Mouse (Mus musculus) cerebellum, adult 11 months (tissue): Measurements from ENCODE around the gene Txk.

Experiments used
- DNase-seq: peaks from one replicate; pipeline ENCODE4 v3.0.0; 2022

Gene Txk

DNA sequence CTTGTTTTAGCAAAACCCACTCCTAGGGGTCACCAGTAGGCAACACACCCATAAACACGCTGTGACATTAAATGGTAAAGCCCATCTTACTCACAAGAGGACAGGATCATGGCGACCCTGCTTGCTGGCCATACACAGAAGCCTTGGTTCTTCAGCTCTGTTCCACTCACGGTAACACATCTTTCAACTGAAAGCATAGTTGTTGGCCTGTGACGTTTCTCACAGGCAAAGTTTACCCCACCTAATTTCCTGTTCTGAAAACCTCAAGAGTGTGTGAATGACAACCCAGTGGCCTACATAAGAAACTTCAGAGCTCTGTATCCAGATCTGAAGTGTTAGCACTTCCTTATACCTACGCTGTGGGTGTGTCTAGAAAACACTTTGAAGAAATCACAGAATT lies at the start of gene Txk:
TSS of gene Txk (minus strand) at position 193 of the 400 bp plus-strand sequence.
- DNase-seq = no peak

DNA sequence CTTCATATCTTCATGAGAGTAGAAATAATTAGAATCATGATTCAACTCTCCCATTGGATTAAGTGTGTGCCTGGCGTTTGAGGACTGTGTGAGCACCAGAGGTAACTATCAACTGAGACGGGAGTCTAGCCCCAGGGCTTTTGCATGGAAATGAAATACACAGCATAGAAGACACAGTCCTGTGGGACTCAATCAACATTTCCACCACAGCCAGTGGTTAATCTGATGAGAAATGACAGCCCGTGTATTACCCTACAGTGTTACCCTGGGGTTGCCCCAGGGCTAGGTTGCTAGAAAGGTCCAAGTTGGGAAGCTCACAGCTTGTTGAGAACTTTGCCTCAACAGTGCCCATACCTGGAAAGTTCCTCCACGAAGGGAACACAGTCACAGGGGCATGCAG lies 46.0 kb upstream of the Txk start:
- DNase-seq = no peak

GRCm38 (mm10) chr5:72796186-72796613 lies 43.6 kb upstream of the Txk start:
- DNase-seq = no peak

DNA sequence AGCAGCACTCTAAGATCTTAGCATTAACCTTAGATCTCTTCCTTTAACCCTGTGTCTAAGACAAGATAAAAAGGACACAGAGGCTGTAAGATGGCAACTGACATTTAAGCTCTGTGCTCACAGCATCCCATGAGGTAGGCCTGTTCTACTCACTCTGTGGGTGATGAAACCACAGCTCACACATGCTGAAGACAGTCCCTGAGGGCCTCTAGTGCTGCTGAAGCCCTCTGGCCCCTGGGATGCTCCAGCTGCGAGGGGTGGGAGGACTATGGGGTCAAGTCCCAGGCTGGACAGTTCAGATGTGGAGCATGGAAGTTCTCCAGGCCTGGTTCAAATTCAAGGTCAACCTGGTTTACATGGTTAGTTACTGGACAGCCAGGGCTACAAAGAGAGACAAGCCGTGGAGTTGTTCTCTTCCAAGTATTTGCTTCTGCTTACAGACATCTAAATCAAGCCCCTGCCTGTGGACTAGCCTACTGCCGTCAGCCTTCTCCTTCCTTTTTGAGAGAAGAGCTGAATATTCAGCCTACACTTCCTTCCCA lies 40.8 kb upstream of the Txk start:
- no peak for DNase-seq

DNA sequence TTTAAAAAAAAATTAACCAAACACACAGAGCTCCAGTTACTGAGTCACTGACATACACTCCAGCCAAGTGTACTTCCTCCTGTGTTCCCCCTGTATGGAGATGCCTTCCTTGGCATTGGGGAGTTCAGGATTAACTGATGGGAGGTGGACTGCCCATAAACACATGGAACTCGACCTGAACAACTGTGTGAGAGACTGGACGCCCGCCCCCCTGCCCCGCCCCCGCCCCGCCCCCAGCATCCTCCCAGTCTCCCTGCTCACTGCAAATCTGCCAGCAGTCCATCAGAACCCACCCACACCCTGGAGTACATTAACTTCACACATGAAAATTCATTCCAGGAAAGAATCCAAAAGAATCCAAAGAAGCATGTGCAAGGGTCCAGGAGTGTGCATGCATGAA lies 39.2 kb upstream of the Txk start:
- DNase-seq = no peak

DNA sequence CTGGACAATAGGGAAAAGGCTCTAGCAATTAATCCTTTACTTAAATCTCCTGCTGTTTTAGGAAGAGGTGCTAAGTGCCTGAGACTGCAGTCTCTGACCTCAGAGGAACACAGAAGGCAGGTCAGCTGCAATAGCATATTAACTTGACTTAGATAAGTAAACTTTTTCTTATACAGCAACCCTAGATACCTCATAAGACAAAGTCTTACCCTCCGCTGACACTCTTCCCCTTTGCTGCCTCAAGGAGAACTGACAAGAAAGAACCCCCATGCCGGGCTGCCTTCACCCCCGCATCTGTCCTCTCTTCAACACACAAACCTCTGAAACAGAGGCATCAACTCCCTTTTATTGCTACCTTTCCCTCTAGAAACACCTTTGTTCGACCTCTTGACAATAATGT lies 38.8 kb upstream of the Txk start:
- DNase-seq = no peak

- DNase-seq = no peak
These were observed 32.9 kb upstream of the Txk start for GRCm38 (mm10) chr5:72785451-72785850.

DNA sequence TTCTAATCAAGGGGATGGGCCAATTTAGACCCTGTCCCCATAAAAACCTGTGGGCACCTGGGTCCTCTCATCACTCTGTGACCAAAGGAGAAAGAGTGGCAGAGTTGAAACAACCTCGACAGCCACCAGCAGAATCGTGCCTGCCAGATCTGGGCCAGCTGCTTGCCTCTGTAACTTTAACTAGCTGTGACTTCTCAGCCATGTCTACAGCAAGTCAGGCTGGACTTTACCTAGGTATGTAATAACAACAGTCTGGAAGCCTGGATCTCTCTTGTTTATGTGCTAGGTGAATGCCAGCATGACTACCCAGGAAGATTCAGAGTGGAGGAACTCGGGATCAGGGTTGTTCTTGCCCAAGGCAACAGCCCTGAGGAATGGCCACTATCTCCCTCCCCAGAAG lies 32.1 kb upstream of the Txk start:
- no peak for DNase-seq

GRCm38 (mm10) chr5:72783957-72784356 lies 31.4 kb upstream of the Txk start:
- DNase-seq = no peak

GRCm38 (mm10) chr5:72783123-72783522 lies 30.5 kb upstream of the Txk start:
- DNase-seq = no peak

DNA sequence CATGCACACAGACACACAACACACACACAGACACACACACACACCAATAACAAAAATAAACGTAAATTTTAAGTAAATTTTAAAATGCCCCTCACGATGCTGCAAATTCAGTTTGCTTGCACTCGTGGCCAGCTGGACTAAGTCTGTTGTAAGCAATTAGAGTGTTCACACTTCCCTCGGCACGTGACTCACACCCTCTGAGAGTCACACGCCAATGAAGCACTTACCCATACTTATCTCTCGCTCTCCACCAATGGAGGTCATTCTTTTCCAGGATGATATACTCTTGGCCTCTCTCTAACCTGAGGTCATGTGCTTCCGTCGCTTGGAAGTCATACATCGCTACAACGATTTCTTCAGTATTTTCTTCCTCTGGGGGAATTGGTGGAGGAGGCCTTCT lies 29.2 kb upstream of the Txk start:
- DNase-seq = no peak

- DNase-seq = no peak
These were observed 24.0 kb upstream of the Txk start for GRCm38 (mm10) chr5:72776595-72776994.

DNA sequence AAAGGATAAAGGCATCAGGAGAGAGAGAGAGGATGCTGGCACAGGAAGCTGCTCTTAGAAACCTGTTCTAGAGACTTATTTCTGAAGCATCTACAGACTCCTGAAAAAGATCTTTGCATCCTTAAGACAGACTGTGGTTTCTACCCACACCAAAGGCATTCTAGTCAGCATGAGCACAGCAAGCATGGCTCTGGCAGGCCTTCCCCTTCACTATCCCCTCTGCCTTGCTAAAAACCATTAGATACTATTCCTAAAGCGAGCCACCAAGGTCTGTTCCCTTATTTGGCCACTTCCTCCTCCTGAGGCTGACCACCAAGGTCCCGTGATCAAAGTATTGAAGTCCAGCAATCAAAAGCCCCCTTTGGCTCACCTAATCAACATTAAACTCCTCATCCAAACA lies 23.6 kb upstream of the Txk start:
- no peak for DNase-seq

GRCm38 (mm10) chr5:72769841-72770240 lies 17.3 kb upstream of the Txk start:
- DNase-seq = no peak

DNA sequence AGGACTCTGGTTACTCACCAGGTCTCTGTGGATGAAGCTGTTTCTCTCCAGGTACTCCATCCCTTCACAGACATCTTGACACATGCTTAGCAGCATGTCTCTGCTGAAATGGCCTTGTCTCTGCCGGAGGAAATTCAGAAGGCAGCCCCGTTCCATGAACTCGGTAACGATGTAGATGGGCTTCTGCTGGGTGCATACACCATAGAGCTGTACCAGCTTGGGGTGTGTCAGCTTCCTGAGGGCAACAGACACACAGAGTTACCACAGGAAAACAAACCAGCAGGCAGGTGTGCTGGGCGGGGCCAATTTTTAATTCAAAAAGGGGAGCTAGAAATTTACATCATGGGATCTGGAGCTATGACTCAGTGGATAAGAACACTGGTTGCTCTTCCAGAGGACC lies 11.0 kb upstream of the Txk start:
- DNase-seq = no peak

DNA sequence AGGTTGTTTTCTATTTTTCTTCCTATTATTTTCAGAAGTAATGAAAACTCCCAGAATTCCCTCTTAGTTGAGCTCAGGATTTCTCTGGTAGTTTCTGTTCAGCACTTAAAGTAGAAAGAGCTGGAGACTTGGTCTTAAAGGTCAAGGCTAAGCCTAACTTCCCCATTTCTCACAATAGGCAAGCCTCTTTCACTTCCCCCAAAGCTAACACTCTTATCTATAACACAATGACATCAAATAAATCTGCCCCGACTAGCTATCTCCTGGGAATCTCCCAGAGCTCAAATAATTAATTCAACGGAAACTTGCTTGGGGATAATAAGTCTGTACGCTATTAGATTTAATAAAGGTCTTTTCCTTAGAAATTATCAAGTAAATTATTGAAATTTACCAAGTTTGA lies 10.4 kb upstream of the Txk start:
- no peak for DNase-seq

DNA sequence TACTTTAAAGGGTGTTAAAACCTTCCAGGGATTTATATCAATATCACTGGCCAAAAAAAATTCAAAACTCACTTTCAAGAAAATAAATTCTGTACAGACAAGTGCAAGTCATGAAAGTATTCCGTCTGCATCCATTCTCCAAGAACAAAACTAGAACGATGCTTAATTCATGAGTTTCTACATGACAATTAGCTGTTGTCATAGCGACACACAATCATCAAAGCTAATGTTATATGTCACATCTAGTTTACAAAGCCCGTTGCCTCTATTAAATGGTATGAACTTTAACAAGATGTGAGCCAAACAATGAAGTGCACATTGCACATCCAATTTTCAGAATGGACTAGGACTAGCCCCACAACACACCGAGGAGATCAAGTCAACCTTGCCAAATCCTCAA lies 9.2 kb upstream of the Txk start:
- DNase-seq = no peak

DNA sequence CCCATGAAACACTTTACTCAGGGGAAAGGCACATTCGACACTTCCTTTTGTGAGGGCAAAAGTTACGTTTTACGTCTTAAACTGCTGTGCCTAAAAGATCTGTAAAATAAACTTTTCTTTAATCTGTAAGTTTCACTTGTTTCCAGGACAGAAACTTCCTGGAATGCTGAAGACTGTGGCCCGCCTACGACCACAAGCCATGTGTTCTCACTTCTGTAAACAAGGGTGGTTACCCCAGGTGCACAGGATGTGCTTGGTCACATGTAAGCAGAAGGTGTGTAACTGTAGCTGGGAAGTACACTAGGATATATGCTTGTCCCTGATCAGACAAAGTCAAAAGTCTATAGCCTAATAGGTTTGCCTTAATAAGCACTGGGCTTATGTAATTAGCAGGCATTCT lies 8.7 kb upstream of the Txk start:
- no peak for DNase-seq

DNA sequence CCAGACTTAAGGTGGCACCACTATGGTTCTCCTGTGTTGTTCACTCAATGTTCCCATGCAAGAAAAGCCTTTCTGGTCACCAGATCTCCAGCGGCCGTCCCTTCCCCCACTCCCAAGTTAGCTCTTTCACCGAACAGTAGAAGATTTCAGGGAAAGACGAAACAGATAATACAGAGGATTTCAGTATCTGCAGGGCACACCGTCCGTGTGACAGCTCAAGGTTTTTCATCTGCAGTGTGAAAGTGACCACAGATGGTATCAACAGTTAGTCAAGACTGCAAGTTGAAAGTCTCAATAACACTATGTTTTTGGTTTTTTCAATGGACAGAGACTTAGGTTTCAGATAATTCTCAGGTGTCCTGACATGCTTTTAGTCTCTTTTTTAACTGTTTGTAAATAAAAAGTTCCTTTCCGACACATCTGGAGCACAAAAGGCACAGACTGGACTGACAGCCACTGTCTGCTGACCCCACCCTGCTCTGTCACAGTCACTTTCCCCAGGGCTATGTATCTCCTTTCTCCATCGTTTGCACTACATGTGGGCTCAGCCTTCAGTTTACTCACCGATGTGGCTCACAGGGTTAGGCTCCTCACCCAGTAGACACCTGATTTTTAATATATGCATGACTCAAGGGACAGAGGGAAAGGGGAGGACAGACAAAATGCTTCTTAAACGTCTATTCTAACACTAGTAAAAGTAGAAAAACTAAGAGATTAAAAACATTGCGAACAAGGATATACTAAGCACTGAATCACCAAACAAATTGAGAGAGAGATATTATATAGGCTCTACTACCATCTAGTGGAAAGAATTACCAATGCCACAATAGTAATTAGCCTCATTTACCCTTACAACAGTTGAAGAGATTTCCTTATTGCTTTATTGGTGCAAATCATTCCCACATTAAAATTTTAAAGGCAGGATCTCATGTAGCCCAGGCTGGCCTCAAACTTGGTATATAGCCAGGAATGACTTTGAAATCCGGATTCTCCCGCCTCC lies 6.6 kb upstream of the Txk start:
- DNase-seq = no peak

- DNase-seq = no peak
These were observed 4.7 kb upstream of the Txk start for GRCm38 (mm10) chr5:72757155-72757773.

- DNase-seq = no peak
These were observed 3.4 kb upstream of the Txk start for GRCm38 (mm10) chr5:72755941-72756340.

DNA sequence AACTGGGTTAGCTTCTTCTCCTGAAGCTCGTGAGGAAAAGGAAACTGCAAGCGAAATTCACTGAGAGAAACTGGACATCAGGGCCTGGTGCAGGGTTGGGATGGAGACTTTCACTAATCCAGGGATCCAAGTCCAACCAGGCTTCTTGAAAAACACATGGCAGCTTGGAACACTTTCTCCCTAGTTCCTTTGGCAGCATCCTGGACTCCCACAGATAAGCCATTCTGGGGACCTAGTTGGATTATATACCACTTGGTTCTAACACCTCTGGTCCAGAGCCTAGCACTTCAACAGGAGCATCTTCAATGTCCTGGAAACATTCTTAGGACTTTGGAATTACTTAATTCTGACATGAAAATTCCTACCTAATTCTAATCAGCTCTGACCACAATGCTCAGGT lies 2.5 kb upstream of the Txk start:
- no peak for DNase-seq

DNA sequence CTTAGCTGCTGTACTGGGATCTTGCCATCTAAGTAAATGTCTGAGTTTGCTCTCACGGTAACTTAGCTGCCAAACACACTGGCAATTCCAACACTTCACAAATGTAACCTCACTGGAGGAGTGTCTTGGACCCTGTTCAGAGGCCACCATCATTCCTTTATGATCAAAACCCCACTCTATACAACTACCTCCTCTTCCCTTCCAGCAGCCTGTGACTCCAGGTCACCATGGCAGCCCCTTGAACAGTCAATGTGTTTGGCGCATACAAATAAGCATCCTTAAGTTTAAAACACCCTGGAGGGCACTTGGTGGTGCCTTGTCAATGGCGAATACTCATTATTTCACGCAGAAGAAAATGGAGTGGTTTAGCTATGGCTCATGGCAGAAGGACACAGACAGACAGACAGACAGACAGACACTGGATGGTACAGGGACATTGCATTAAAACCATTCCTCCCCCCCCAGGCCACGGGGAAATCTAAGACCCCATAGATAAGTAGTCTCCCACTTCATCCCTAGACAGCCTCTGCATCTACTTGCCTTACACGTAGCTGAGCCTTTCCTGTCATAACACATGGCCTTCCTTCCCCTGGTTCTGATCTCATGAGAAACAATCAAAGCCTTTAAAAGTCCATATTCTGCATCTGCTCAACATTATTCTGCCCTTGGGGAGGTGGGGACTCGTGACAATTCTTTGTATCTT lies 1.4 kb downstream of the Txk start:
- DNase-seq = no peak

- DNase-seq = no peak
These were observed 2.4 kb downstream of the Txk start for GRCm38 (mm10) chr5:72750226-72750625.
